Comparison of ENCODE assay signal across 23 mouse cellular contexts in the genomic region with DNA sequence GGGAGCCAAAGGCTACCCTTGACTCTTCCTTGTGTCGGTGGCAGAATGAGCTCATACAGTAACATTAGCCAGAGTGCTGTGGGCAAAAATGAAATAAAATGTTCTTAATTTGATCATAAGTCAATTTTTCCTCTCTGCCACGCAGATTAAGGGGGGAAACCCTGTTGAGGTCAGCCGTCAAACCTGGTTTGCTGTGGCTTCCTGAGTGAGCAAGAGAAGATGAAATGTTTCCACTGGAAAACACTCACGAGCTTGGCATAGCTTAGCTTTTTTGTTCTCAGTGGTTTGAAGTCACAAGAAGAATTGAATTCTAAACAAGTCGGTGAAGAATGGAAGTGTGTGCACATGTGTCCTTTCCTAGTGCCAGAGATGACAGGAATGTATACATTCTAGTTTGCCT. TPM values are rescaled to one million over a fixed set of nuclear protein-coding genes. Genes with fewer than 3 reads are reported as not detected.
"Had no signal": no experiment of that assay in that cellular context is flagged by ENCODE, and none has a peak within 500 bp of the region (broad histone marks: within the 10 kb centered on the region; RNA-seq: fewer than 3 reads in every experiment).

No protein-coding gene starts in this region.

- H3K4me1 ChIP-seq: lung, embryonic 15.5 days; neural tube, embryonic 15.5 days had no signal

- H3K27me3 ChIP-seq: kidney, embryonic 15.5 days; lung, embryonic 15.5 days; neural tube, embryonic 15.5 days had no signal

- H3K9ac ChIP-seq: kidney, embryonic 15.5 days; lung, embryonic 15.5 days; neural tube, embryonic 15.5 days had no signal

- DNase-seq: kidney, adult 2 months; kidney, postnatal 14 days; lung, postnatal 36 days; retina, postnatal 1 day; thymus, postnatal 4 days had no signal

- H3K4me3 ChIP-seq: kidney, embryonic 15.5 days; limb, embryonic 10.5 days; lung, embryonic 15.5 days; midbrain, embryonic 10.5 days; neural tube, embryonic 15.5 days had no signal

- H3K4me2 ChIP-seq: kidney, embryonic 15.5 days; liver, embryonic 11.5 days; lung, embryonic 15.5 days; neural tube, embryonic 15.5 days had no signal

- H3K9me3 ChIP-seq: kidney, embryonic 15.5 days; limb, embryonic 10.5 days; lung, embryonic 15.5 days; midbrain, embryonic 10.5 days; neural tube, embryonic 15.5 days had no signal

- H3K27ac ChIP-seq: kidney, embryonic 15.5 days; limb, embryonic 10.5 days; midbrain, embryonic 10.5 days; neural tube, embryonic 15.5 days had no signal

- H3K36me3 ChIP-seq: kidney, embryonic 15.5 days; limb, embryonic 10.5 days; lung, embryonic 15.5 days; midbrain, embryonic 10.5 days; neural tube, embryonic 15.5 days had no signal

RNA-seq across cellular contexts. Expression of gene 1700020N01Rik, which starts 57.3 kb away (rescaled TPM):
- total RNA-seq: layer of hippocampus, adult 8-10 months; layer of hippocampus, postnatal 14 days; left cerebral cortex, adult 18-20 months; left cerebral cortex, postnatal 10 days; megakaryocyte, adult 5-6 weeks; midbrain, postnatal 0 days had no signal
- polyA plus RNA-seq: kidney, embryonic 15.5 days; large intestine, adult 2 months; limb, embryonic 10.5 days; limb, embryonic 14.5 days; liver, embryonic 11.5 days; liver, embryonic 16.5 days; lung, embryonic 15.5 days; midbrain, embryonic 10.5 days; midbrain, postnatal 0 days; neural tube, embryonic 11.5 days; neural tube, embryonic 15.5 days; spleen, adult 2 months; stomach, embryonic 16.5 days had no signal
